Mouse (Mus musculus): ENCODE measurements around the gene B4galt2. TPM values are rescaled to one million over a fixed set of nuclear protein-coding genes. Genes with fewer than 3 reads are reported as not detected.
A peak's percentile ranks its signal among the peaks of the same experiment; 100 is the strongest.

The B4galt2 gene
- total RNA-seq (2022) = 10 to 100 TPM; 13.8 to 23.0 (median 19.7) TPM

- DNase-seq = no peak
Observed at GRCm38 (mm10) chr4:117882701-117883691, at the start of gene B4galt2. TSS of gene B4galt2 (minus strand) at chr4:117883487.

GRCm38 (mm10) chr4:117929391-117929881 is 46.1 kb upstream of the B4galt2 start, which contains the start of gene Artn:
TSS of gene Artn (minus strand) at chr4:117929763.
- no peak for DNase-seq

GRCm38 (mm10) chr4:117928699-117929241 is 45.5 kb upstream of the B4galt2 start:
- DNase-seq = peak; percentile 40

- DNase-seq = no peak
Observed at GRCm38 (mm10) chr4:117928234-117928633, 44.9 kb upstream of the B4galt2 start.

GRCm38 (mm10) chr4:117926545-117927482 is 43.5 kb upstream of the B4galt2 start:
- DNase-seq = no peak

GRCm38 (mm10) chr4:117924916-117925315 is 41.6 kb upstream of the B4galt2 start:
- no peak for DNase-seq

- no peak for DNase-seq
Observed at GRCm38 (mm10) chr4:117923450-117923849, 40.2 kb upstream of the B4galt2 start.

GRCm38 (mm10) chr4:117921358-117921757 is 38.1 kb upstream of the B4galt2 start:
- DNase-seq = no peak

GRCm38 (mm10) chr4:117918762-117919161 is 35.5 kb upstream of the B4galt2 start:
- DNase-seq = no peak

- no peak for DNase-seq
Observed at GRCm38 (mm10) chr4:117918261-117918660, 35.0 kb upstream of the B4galt2 start.

- DNase-seq = no peak
Observed at GRCm38 (mm10) chr4:117917847-117918246, 34.6 kb upstream of the B4galt2 start.

GRCm38 (mm10) chr4:117917402-117917801 is 34.1 kb upstream of the B4galt2 start:
- DNase-seq = no peak

GRCm38 (mm10) chr4:117916386-117916785 is 33.1 kb upstream of the B4galt2 start:
- DNase-seq = no peak

- DNase-seq = no peak
Observed at GRCm38 (mm10) chr4:117915489-117916105, 32.3 kb upstream of the B4galt2 start.

- DNase-seq = peak; percentile 87
Observed at GRCm38 (mm10) chr4:117914591-117915442, 31.5 kb upstream of the B4galt2 start, which contains the start of gene Ipo13. TSS of gene Ipo13 (minus strand) at chr4:117914999.

GRCm38 (mm10) chr4:117914031-117914430 is 30.7 kb upstream of the B4galt2 start:
- no peak for DNase-seq

GRCm38 (mm10) chr4:117913421-117913820 is 30.1 kb upstream of the B4galt2 start:
- DNase-seq = no peak

- DNase-seq = no peak
Observed at GRCm38 (mm10) chr4:117912685-117913273, 29.5 kb upstream of the B4galt2 start.

GRCm38 (mm10) chr4:117912131-117912561 is 28.9 kb upstream of the B4galt2 start:
- DNase-seq = no peak

GRCm38 (mm10) chr4:117908834-117909453 is 25.7 kb upstream of the B4galt2 start:
- DNase-seq = no peak

Measured in adrenal gland, adult 8-10 months (tissue).